Mouse (Mus musculus) adipocyte (in vitro differentiated cells): ENCODE results near the gene Crim1.
"Not testable (repeated sequence)": the region's sequence is repeated elsewhere in the genome, so short reads cannot be mapped to it uniquely, and the experiment has no call there.

Source experiments
- DNase-seq: peaks from one replicate; pipeline ENCODE4 v3.0.0-alpha.2; 2016; ENCODE audit warnings: low spot score

Crim1 gene

DNA sequence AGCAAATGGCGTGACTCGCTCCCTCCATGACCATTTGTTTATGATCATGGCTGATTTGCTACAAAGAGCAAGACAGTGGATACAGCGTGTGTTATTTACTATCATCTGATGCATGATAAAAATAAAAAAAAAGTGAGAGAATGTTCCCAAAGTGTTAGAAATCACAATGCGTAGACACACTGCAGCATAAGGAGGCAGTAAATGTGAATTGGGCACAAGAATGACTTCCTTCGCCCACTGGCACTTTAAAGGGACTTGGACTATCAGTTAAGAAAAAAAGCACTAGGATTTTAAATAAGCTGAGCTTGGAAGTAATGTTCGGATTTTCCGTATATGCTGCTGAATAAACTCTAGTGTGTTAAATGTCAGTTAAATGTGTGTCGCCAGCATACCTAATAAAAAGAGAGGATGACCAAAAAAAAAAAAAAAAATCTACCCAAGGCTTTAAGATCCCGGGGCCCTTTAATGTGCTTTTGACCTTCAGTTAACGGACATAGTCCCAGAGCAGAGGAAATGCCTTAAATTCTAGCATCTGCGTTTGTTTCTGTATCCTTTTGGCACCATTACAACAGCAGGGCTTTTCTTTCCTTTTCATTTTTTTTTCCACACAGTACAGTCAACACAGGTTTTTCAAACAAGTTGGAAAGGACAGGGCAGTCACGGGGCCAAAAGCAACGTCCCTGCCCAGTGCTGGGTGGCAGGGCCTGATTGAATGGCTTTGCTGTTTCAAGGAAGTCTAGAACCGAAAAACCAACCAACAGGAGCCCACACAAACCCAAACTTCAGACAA lies 50.3 kb downstream of the Crim1 start:
- DNase-seq, result no peak

DNA sequence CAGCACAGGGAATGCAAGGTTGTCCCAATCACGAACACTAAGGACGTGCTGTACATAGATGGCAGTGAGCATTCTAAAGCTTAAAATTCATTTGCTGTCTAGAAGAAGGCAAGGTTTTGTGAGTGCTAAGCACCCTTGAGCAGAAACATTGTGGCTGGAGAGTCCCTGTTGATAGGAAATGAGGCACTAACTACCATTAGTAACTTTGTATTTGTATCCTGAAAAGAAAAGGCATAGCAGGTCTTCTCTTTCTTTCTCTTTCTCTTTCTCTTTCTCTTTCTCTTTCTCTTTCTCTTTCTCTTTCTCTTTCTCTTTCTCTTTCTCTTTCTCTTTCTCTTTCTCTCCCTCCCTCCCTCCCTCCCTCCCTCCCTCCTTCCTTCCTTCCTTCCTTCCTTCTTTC lies 53.5 kb downstream of the Crim1 start:
- not testable (repeated sequence) for DNase-seq

DNA sequence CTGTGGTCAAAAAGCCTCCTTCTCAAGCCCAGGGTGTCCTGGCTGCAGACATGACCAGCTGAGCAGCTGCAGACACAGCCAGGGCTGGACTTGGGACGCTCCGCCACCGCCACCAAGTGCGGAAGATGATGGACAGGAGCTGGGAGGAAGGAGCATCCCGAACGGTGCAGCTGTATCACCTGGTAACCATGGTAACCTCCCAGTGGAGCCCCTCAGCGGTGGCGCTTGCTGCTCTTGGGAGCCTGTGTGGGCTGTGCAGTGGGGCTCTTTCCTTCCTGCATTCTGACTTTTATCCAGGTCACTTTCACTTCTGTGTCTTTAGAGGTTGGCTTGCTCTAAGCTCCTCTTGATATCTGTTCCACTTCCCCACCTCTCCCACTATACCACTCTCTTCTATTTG lies 54.2 kb downstream of the Crim1 start:
- DNase-seq, result no peak

- DNase-seq, result no peak
Measured at GRCm38 (mm10) chr17:78255711-78256110, 55.7 kb downstream of the Crim1 start.

DNA sequence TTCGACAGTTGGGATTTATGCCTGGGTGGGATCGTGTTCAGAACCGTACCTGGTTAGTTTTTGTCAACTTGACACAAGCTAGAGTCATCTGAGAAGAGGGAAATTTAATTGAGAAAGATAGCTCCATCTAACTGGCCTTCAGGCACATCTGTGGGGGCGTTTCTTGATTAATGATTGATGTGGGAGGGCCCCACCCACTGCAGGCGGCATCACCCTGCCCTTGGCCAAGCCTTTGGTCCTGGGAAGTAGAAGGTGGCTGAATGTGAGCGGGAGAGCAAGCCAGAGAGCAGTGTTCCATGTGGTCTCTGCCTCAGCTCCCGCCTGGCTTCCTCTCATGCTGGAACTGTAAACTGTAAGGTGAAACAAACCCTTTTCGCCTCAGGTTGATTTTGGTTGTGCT lies 56.5 kb downstream of the Crim1 start:
- DNase-seq, result no peak

GRCm38 (mm10) chr17:78261684-78262083 lies 61.6 kb downstream of the Crim1 start:
- DNase-seq, result no peak

GRCm38 (mm10) chr17:78264116-78264515 lies 64.1 kb downstream of the Crim1 start:
- DNase-seq, result peak; percentile 60

DNA sequence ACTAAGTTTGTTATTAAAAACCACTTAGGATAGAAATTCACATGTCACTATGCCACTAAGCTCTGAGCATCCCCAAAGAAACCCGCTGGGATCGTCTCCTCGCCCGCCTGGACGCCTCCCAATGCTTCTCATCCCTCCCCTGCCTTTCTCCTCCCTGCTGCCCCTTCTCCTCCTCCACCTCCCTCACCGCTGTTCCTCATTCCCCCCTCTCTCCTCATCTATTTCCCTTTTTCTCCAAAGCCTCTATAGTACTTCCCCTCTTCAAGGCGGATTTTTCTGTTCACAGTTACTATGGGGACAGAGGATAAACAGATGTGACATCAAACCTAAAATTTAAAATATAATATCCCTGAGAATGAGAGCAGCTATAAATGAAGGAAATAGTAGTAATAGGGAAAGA lies 65.1 kb downstream of the Crim1 start:
- DNase-seq, result no peak

- DNase-seq, result no peak
Measured at GRCm38 (mm10) chr17:78266271-78266670, 66.2 kb downstream of the Crim1 start.

DNA sequence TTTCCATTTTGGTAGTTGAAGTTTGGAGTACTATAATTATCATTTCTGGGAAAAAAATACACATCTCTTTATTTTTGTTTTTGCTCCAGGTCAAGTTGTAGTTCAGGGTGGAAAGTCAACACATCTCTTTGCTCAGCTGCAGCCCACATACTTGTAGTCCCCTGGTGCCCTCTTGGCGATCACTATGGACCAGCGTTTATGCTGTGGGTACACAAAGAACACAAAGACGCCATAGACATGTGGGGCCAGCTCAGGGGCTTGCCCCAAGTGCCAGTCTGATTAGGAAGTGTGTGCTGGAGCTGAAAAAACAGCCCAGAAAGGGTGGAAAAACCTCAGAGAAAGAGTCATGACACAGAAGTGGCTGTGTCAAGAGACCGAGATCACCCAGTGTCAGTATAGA lies 68.5 kb downstream of the Crim1 start:
- DNase-seq, result no peak

- peak; percentile 59 for DNase-seq
Measured at GRCm38 (mm10) chr17:78269311-78269710, 69.3 kb downstream of the Crim1 start.

DNA sequence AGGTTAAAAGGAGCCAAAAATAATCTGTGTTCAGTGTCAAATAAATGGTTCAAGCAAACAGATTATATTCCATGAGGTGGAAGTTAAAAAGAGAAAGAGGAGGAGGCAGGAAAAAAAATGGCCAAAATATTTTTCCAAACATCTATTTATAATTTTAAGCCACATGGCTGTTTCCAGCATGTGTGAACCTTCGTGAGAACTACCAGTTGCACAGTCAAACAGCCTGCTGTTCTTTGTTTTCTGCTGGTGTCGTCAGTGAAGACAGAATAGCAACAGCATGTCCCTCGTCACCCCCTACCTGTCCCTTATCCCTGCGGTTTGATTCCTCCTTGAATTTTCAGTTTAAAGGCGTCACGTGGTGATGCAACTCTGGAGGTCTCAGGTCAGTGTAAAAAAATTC lies 70.0 kb downstream of the Crim1 start:
- DNase-seq, result no peak

- no peak for DNase-seq
Measured at GRCm38 (mm10) chr17:78271731-78272130, 71.7 kb downstream of the Crim1 start.

GRCm38 (mm10) chr17:78272142-78272541 lies 72.1 kb downstream of the Crim1 start:
- DNase-seq, result peak; percentile 9

DNA sequence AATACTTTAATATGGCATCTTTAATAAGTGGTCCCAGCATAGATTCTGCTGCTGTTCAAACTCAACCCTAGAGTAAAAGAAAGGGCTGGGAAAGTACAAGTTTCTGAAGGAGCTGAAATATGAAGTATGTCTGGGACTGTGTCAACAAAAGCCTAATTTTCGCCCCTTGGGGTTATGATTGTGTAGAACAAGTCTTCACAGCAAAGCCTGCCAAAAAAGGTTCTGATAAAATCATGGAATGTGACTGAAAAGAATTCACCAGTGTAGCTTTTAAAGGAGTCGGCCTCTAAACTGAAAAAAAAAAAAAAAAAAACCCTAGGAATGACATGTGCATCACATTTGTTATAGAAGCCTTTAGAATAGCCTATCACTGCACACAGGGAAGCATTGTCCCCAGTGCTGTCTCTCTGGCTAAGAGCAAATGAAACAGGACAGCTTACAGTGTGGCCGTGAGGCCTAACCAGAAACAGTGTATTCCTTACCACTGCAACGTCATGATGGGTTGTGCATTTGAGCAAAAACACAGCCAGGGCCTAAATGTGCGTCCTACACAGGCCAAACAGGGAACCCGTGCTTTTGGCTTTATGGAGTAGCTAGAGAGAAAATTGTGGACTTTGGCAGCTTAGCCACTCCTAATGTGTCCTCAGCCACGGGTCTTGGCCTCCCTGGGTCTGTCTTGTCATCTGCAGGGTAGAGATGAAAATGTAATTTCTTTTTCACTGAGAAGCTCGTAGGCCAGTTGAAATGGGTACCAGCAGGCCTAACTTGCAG lies 72.8 kb downstream of the Crim1 start:
- peak; percentile 51 for DNase-seq

DNA sequence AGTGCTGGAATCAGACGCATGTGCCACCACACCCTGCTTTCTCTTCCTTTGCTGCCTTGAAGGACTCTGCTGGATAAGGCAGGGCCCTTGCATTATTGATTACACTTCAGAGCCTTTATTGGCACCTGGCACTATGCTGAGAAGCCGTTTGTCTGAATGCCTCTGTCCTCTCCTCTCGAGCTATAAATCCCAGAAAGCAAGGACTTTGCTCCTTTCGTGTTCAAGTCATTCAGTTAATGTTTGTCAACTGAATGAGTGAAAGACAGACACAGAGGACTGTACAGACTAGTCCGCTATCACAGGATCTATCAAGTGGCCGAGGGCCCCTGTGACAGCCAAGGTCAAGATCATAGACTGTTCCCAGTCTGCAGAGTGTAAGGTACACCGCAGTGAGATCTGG lies 73.8 kb downstream of the Crim1 start:
- no peak for DNase-seq

GRCm38 (mm10) chr17:78274609-78275506 lies 74.8 kb downstream of the Crim1 start:
- no peak for DNase-seq

- peak; percentile 70 for DNase-seq
Measured at GRCm38 (mm10) chr17:78275507-78275813, 75.4 kb downstream of the Crim1 start.

DNA sequence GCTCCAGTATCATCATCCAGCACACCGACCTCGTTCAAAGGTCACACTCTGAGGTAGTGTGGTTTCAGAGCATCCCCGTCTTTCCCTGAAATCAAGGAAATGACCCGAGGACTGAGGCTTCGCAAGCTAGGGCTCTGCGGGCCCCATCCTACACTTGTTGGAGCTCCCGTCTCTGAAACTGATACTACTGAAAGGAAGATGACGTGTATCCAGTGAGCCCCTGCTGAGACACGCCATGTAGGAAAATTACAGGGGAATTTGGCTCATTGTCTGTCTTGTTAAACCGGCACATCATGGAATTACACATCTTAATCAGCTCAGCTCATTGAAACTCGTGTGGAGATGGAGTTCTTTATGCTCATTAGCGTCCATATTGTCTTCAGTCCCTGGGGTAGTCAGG lies 79.1 kb downstream of the Crim1 start:
- DNase-seq, result no peak

DNA sequence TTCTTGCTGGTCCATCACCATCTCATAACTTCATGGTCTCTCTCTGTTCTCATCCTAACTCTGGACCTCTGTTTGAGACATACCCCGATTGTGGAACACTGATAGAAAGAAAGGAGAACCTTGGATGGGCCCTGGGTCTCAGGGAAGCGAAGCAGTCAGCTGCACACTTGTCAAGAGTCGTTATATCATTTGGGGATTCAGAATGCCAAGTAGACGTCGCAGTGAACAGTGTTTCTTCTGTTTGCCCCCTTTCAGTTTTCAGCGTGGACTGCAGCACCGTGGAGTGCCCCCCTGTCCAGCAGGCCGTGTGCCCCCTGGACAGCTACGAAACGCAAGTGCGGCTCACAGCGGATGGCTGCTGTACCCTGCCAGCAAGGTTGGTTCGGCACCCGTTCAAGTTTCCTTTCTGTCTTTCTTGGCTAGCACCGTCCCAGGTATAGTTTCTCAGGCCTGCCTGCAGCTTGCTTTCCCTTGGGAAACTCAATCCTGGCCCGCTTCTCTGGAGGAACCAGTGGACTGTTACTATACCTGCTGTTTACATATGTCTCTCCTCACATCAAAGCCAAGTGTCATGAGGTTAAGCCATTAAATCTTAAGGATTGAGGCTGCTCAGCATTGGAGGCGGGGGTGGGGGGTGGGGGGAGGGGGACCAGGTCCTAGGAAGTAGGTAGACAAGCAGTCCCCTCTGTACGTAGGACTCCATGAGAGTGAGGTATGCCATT lies 81.1 kb downstream of the Crim1 start:
- DNase-seq, result no peak

- no peak for DNase-seq
Measured at GRCm38 (mm10) chr17:78283271-78283992, 83.4 kb downstream of the Crim1 start.
